Mouse (Mus musculus): ENCODE results near the gene Cdh18. TPM values are rescaled to one million over a fixed set of nuclear protein-coding genes. Genes with fewer than 3 reads are reported as not detected.
"Not testable (repeated sequence)": the region's sequence is repeated elsewhere in the genome, so short reads cannot be mapped to it uniquely, and the experiment has no call there.

Gene Cdh18
- total RNA-seq, 1 experiment from 2014 or later: 2.2 TPM

DNA sequence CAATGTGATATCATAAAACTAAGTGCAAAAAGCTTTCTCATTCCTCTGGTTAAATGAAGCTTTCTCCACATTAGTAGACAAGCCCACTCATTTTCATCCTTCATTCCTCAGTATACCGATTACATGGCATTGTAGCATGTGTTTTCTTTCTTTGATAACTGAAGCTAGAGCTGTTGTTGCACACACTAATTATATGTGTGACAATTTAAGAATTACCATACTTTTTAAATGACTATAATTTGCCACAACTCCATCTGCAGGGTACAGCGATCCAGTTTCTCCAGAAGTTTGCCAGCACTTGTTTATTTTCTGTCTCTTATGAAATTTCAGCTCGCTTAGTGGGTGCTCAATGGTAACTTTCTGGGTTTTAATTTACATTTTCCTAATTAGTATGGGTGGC lies 663.2 kb downstream of the Cdh18 start:
- DNase-seq: no peak

DNA sequence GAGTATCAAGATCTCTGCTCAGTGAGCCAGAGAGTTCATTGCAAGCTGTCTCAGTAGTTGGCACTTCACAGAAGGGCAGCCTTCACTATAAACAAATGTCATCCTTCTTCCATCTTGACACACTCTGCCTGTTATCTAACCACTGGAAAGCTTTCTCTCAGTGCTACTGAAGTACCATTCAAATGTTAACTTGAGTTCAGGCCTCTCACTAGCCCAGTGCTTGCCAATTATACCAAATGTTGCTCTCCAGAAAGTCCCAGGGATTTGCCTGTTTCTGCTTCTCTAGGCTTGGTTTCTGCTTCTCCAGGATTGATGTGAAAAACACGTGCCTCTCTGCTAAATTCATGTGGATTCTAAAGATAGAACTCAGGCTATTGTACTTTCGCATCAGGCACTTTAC lies 681.8 kb downstream of the Cdh18 start:
- no peak for DNase-seq

DNA sequence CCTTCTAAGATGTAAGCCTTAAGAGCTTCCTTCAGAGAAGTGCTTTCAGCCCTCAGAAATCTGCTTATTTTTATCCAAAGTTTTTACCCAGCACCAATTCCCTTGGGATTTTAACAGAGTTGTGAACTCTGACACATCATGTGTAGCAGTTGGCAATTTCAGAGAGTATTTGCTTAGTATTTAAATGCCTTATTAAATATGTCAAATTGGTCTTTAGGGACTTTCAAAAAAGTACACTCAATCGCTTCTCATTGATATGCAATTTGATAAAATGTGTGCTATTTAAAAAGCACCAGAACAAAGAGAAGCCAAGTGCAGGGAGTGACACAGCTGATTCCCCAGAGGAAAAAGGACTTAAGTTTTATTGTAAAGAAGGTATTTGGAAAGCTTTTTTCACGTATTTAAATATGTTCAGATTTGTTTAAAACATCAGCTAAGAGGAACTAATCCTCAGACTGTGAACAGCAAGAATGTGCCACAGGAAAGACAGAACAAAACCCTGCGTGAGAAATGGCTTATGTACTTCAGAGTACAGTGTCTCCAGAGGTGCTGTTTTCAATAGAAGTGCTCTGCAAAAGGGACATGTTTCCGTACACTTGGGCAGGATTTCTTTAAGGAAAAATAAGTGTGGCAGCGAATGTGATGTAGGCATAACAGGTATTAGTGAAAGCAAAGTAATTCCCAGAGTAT lies 709.1 kb downstream of the Cdh18 start:
- no peak for DNase-seq

DNA sequence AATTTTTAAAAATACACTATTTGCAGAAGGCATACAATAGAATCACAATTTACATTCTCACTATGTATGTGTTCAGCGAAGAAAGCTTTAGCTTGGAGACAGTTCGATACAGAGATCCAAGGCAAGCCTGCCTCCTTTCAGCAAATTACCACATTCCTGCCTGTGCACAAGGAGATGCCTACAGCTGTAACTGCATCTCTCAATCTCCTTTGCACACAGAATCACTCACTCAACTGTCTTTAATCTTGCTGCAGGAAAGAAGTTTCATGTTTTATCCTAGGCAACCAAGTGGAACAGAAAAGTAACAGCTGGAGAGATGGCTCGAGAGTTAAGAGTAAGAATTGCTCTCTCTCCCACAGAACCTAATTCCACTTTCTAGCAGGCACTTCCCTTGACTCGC lies 729.6 kb downstream of the Cdh18 start:
- DNase-seq: no peak

DNA sequence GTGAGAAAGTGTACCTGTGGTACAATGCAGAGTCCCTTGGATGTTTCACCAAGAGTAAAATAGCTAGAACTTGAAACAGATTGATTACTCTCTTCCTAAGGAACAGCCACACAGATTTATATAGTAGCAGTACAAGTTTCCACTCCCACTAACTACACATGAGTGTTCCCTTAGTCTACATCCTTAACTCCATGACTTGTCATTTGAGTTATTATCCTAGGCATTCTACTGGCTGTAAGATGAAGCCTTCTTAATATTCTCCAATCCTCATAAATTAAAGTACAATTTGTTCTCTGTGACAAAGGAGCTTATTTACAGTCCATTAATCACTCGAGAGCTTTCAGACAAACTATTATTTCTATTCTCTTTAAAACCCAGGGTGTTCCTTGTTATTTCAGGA lies 756.2 kb downstream of the Cdh18 start:
- no peak for DNase-seq

DNA sequence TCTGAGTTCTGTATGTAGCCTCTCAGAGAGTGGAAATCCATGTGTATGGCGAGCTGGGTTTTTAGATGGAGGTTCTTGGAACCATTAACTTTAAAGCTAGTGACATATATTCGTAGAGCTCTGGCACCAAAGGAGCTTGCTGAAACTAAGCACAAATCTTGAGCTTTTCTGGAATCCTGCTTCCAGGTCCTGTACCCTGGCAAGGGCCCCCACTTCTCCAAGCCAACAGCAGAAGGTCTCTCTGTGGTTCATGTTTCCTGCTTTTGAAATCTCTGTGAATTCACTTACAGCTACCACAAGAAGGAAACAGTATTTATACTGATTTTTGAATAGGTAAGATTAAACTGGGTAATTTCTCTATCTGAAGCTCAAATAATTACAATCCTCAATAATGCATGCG lies 767.9 kb downstream of the Cdh18 start:
- no peak for DNase-seq

DNA sequence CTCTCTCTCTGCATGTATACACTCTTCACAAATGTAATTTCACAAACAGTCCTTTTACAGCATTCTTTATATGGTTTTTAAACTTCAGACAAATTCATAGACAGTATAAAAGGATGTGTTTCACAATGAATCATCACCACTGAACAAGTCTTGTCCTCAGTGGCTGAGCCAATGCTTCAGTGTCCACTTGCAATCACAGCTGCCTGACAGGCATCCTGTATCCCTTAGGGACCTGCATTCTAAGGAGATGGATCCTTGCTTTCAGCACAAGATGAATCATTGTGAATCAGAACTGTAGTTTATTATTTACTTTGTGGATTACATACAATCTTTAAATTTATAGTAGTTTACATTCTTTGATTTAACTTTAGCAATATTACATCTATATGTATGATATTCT lies 768.6 kb downstream of the Cdh18 start:
- no peak for DNase-seq

DNA sequence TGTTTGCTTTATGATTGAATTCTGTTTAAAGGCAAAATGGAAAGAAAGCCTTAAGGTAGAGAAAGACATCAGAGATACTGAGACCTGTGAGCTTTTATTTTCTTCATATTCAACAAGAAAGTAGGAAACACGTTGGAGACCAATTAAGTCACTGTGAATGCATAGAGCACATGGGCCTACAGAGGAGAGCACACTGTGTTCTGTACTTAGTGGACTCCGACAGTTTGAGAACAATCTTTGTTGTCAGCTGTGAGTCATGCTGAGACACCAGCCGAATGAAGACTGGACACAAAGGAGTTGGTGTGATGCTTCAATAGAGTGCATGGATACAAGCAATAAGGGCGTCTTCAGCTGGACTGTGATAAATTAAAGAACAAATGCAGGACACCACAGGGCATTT lies 791.5 kb downstream of the Cdh18 start:
- not testable (repeated sequence) for DNase-seq

DNA sequence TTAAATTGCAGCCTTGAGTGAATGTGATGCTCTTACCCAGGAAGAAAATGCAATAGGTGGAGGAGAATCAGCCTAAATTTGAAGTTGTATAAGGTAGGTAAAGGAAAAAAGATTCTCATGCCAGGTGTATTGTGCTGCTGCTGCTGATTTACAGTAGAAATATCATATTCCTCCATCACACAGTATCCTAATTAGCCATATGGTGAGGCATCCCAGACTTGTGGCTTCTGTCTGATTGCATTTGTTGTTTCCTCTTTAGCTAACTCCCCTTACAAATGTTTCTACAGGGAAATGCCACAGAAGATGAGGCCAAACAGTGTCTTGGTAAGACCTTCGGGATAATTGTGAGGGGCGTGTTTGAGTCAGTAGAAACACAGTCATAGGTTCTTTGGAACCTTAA lies 802.3 kb downstream of the Cdh18 start:
- DNase-seq: no peak

DNA sequence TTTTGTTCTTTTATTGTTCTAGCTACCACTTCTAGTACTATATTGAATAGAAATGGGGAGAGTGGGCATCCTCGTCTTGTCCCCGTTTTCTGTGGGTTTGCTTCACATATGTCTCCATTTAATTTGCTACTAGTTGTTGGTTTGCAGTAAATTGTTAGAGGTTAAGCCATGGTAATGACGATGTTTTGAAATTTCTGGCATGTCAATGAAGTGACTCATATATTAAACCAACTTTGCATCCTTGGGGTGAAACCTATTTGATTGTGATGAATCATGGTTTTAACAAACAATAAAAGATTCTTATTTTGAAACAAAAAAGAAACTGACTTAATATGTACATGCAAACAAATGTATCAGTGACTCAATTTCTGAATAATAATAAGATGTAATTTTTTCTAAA lies 817.5 kb downstream of the Cdh18 start:
- no peak for DNase-seq

DNA sequence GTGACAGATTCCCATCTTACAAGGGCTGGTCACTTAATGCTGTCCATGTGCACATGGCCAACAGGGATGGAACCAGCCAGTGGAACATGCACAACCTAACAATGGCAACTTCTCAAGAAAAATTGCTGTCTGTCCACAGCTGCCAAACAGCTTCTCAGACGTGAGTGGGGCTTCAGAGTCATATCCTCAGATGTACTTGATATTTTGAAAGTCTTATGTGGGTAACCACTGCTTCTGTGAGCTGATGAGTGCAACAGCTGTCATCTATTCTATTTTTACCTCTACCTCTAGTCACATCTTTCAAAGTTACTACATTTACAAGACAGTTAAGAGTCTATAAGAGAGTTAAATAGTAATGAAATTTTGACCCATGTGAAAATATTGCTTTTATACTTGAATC lies 818.9 kb downstream of the Cdh18 start:
- no peak for DNase-seq

DNA sequence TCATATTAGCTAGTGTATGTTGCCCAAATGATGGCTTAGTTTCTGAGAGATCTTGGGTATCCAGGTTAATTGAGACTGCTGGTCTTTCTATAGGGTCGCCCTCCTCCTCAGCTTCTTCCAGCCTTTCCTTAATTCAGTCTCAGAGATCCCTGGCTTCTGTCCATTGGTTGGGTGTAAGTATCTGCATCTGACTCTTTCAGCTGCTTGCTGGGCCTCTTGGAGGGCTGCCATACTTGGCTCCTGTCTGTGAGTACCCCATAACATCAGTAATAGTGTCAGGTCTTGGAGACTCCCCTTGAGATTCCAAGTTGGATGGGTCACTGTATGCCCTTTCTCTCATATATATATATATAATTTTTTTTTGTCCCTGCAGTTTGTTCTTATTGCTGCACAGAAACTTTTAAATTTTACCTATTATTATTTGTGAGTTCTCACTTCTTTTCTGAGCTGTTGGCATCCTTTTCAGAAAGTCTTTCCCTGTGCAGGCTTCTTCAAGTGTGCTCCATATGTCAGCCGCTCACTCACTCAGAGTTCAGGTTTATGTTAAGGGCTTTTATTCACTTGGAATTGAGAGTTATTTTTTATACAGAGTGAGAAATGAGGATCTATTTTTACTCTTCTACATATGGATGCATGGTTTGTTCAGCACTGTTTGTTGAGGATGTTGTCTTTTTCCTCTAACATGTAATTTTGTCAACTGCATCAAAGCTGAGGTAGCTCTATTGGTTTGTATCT lies 829.4 kb downstream of the Cdh18 start:
- DNase-seq: no peak

DNA sequence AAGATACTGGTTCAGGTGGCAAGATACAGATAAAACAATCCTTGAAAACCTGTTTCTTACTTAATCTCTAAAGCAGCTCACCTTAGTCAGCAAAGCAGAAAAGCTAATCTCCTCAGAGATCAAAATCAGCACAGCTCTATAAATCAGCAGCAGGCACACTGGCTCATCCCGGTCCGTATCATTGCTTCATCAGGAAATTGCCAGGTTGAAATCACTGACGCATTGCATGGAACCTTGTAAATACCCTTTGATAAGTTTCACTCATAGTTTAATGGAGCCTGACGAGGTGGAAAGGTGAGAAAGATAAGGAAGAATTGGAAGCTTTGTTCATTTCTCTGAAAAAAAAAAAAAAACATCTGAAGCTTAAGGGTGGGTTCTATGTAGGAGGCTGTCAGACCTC lies 837.0 kb downstream of the Cdh18 start:
- DNase-seq: no peak

DNA sequence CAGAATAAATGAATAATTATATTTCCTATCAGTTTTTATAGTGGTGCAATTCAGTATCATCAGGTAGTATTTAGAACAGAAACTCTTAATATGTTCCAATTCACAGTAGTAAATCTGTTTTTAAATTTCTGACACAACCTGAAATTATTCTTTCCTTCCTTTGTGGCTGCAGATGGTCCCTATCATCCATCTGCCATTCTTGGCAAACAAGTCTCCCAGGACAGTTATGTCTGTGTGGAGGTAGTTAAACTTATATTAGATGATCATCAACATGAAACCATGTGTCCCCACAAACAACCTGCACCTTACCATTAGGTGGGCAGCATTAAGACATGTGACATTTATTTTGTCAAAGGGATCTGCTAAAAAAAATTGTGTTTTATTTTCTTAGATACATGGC lies 847.8 kb downstream of the Cdh18 start:
- no peak for DNase-seq

DNA sequence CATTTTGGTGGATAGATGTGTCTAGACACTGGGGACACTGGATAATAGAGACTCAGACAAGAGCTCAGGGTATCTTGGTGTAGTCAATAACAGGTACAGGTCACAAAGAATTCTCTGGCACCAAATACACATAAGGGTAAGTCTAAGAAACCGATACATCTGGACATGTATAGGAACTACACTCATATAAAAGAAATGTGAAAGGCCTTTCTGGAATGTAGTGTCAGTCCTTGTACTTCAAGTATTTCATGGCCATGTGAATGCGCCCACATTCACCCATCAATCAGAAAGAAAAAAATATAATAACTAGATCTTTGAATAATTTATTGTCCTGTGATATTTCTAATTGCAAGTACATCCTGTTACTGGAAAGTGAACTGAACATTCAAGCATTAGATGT lies 855.0 kb downstream of the Cdh18 start:
- no peak for DNase-seq

DNA sequence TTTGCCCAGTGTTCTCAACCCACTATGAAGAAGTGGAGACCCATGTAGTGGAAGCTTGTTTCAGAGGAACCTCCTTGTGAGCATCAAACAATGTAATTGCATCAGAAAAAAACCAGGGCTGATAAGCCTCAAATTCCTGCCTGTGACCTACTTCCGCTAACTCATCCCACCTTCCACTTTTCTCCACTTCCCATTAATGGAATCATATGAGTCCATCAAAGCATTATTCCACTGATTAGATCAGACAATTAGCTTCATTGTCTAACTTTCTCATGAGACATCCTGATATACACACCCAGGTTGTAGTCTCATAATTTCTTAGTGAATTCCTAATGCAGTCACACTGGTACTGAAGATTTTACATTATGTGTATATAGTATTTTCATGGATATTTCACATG lies 859.4 kb downstream of the Cdh18 start:
- DNase-seq: no peak

DNA sequence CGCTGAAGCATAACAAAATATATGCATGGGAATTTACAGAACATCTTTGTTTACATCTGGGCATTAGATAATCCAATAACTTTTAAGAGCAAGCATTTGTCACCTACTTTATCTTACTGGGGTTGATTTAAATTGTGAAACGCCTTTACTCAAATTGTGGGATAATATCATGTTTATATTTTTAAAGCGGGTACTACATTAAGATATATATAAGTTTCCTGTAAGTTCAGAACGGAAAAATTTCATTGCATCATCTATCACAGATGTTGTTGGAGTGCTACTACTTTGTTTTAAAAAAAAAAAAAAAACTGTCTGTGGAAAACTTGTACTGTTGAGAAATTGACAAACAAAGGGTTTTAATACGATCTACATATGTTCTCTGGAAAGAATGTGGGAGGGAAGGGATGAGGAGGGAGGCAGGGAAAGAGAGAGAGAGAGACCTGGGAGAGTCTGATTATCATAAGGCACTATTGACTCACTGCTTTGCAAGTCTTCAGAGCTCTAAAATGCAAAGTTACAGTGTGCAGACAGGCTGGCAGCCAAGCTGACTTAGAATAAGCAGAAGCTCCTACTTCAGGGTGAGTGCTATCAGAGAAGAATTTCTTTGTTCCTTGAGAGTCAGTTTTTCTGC lies 867.7 kb downstream of the Cdh18 start:
- no peak for DNase-seq

DNA sequence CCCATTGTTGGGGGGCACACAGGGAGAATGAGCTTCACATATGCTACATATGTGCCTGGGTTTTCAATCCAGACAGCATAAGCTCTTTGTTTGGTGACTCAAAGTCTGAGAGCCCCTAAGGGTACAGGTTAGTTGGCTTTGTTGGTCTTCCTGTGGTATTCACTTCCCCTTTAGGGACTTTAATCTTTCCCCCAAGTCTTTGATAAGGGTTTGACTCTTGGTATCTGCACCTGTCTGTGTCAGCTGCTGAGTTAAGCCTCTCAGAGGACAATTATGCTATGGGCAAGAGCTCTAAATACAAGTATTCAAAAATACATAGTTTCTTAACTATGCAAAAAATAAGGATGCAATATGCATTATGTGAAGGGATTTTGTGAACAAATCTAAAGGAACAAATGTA lies 869.3 kb downstream of the Cdh18 start:
- no peak for DNase-seq

DNA sequence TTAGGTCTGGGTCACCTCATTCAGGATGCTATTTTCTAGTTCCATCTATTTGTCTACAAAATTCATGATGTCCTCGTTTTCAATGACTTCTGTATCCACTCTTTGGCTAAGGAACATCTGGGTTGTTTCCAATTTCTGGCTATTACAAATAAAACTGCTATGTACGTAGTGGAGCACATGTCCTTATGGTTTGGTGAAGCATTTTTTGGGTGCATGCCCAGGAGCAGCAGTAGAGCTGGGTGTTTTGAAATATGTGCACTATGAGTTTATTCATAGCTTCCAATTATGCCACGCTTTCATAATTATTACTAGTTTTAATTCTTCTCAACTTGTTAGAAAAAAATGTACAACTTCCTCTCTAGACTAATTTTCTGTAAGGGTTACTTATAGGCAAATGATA lies 871.2 kb downstream of the Cdh18 start:
- DNase-seq: no peak

DNA sequence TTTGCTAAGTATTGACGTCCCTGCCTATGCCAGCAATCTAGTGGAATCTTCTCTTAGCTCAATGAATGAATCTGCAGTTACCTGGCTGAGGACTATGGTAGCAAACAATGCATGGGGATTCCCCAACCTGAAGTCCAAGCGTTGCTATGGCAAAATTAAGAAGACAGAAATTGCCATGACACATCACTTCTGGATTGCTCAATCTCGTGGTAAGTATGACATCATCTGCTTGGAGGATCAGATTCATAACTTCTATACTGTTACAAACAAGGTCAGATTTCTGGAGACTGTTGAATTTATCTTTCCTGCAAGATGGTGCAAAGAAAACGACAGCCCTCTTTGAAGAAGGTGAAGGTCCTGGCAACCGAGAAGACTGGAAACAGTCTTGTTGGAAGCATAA lies 881.2 kb downstream of the Cdh18 start:
- DNase-seq: no peak

DNA sequence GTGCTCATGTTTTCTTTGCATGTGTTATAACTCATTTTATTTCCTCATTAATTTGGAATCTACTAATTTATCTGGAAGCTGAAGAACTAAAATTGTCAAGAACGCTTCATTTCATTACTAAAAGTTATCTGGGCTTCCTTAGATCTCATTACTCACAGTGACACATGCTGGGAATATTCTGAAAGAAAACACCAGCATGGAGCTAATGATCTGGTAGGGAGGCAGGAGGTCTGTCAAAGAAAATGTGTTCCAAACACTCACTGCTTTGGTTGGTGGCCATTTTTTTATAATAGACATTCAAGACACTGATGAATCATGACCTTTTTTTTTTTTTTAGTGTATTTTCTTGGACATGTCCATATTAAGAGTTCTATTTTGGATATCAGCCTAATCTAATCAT lies 899.7 kb downstream of the Cdh18 start:
- no peak for DNase-seq

DNA sequence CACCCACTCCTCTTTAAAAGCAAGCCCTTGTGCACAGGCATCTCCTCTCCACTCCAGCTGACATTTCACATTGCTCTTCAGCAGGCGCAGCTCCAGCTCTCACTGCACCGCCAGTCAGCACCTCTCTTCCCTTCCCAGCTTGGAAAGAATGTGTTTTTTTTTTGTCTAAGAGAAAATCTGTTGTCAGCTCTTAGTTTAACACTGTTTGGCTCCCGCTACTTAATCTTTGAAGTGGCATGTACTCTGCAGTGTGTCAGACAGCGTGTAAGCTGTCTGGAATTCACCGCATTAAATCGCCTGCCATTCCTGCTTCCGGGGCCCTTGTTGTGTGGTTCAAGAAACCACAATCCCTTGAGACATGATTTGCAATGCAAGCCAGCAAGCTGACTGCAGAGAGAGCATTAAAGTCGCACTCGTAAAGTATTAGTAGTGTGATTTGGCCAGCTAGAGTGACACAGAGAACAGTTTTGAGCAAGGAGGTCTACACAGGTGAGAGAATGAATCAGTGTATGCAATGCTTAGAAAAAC lies 903.3 kb downstream of the Cdh18 start:
- DNase-seq: no peak

DNA sequence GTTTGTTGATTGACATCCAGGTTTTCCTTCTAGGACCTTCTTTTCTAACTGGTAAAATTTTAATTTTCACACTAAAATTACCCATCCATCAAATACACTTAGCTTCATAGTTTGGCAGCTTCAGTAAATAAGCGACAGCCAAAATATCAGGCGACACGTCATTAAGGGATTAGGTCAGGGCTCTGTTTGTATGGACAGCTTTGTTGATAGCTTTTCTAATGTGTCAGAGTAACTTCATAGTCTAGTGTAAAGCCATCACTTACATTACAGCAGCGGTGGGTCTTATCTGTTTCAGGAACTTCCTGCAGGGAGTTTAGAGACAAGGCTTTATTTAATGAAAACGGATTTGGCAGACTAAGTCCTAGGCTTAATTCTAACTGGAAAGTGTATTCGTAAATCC lies 904.5 kb downstream of the Cdh18 start:
- no peak for DNase-seq

DNA sequence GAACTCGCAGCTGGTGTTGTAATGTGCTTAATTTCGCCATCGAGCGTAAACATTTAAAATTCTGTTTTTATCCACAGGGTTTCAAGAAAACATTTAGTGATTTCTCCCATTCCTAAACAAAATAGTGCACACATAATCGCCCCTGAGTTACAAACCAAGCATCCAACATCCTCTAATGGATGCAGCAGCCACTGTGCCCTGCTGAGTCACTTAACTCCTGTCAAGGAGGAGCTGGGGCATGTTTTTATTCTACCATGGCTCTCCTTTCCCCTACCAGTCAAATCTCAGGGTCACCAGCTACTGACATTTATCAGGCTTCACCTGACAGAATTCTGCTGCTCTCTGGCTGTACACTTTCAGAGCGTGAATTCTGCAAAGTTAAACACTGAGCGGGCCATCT lies 906.5 kb downstream of the Cdh18 start:
- DNase-seq: no peak

All from adrenal gland, postnatal 25 days (tissue).